Mouse (Mus musculus): ENCODE measurements around the gene Nf1. TPM values are rescaled to one million over a fixed set of nuclear protein-coding genes. Genes with fewer than 3 reads are reported as not detected.

Gene Nf1
- 19.2 and 20.1 TPM in 2 replicates for total RNA-seq (2014; rRNA removed; ENCODE audit: low replicate concordance)
- 2.6 and 3.5 TPM in 2 replicates for polyA plus RNA-seq (2015; fragmentation: Nextera tagmentation; extraction: Ambion mirVana)

DNA sequence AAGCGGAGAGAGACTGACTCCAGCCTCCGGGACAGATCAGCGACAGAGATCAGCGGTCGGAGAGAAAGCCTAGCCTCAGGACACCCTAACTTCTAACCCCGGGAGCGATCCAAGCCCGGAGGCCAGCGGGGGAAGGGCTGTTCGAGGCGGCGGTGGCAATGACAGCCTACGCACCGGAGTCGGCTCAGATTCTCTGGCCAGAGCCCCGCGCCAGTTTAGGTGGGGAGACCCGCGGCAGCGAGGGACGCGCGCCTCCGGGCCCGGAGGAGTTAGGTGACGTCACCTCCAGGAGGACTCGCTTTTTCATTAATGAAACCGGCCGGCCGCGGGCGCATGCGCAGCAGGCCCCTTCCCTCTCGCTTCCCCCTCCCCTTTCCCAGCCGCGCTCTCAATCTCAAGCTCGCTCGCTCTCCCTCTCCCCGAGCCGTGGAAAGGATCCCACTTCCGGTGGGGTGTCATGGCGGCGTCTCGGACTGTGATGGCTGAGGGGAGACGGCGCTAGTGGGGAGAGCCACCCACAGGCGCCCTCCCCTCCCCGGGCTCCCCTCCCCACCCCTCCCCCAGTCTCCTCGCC lies at the start of gene Nf1:
TSS of gene Nf1 (plus strand) at position 460 of the 574 bp plus-strand sequence.
- ATAC-seq (ENCODE audit: insufficient read depth, low read depth): peak; percentile 95
- DNase-seq (ENCODE audit: low spot score): peak; percentile 96
- H3K27ac ChIP-seq (ENCODE audit: low read depth): peak within 1 kb of the TSS; percentile 92
- TF ChIP-seq EP300 (IDR thresholded peaks at IDR 0.05; ENCODE audit: low read depth): no peak
- no peak for TF ChIP-seq CTCF (IDR thresholded peaks at IDR 0.05; ENCODE audit: low read depth)
- no peaks in the 10 kb centered on the region for H3K27me3 ChIP-seq (ENCODE audit: control insufficient read depth, insufficient read depth, low read length)
- H3K4me2 ChIP-seq (ENCODE audit: low read depth, low read length): peak within 1 kb of the TSS; percentile 89
- peaks cover 9% of the 10 kb centered on the region for H3K4me1 ChIP-seq (ENCODE audit: control insufficient read depth, insufficient read depth)
- peaks cover 4% of the 10 kb centered on the region; the same call in 1 of the 2 replicates for H3K36me3 ChIP-seq (replicated peaks; ENCODE audit: control insufficient read depth, insufficient read depth, low read length)
- peak within 1 kb of the TSS; percentile 99 for H3K4me3 ChIP-seq (ENCODE audit: low read depth, low read length)
- H3K9me3 ChIP-seq (replicated peaks; ENCODE audit: control insufficient read depth, low read length): no peaks in the 10 kb centered on the region
- WGBS: under 1% methylated on average over 43 of the region's 49 CpGs
- peak within 1 kb of the TSS; percentile 98 for H3K9ac ChIP-seq (replicated peaks; ENCODE audit: low read depth, low read length)

DNA sequence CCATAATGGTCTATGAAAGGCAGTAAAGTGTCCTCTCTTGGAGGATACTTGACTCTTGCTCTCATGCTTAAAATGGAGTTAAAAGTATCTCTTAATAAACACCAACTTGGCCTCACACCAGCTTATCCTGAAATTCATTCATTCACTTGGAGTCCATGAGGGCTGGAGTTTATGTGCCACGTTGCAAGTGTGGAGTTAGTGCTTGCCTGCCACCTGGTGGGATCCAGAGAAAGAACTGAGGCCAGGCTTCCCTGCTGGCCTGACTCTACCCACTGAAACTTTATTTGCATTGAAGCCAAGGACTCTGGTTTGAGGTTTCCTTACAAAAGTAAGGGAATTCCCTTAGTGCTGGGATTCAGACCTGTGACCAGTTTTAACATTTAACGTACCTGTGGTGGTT lies 49.0 kb upstream of the Nf1 start:
- TF ChIP-seq EP300 (IDR thresholded peaks at IDR 0.05; ENCODE audit: low read depth): no peak
- peak; percentile 86 for TF ChIP-seq CTCF (IDR thresholded peaks at IDR 0.05; ENCODE audit: low read depth)
- peak; percentile 74 for DNase-seq (ENCODE audit: low spot score)
- Histone ChIP-seq H3K4me2 (ENCODE audit: low read depth, low read length) (no peak overlapping the region), H3K9me3 (replicated peaks; ENCODE audit: control insufficient read depth, low read length) (no peaks in the 10 kb centered on the region), H3K4me3 (ENCODE audit: low read depth, low read length) (no peak overlapping the region), H3K9ac (replicated peaks; ENCODE audit: low read depth, low read length) (no peak overlapping the region), H3K36me3 (replicated peaks; ENCODE audit: control insufficient read depth, insufficient read depth, low read length) (no peaks in the 10 kb centered on the region), H3K27ac (ENCODE audit: low read depth) (no peak overlapping the region), H3K4me1 (ENCODE audit: control insufficient read depth, insufficient read depth) (peaks cover 20% of the 10 kb centered on the region), H3K27me3 (ENCODE audit: control insufficient read depth, insufficient read depth, low read length) (no peaks in the 10 kb centered on the region)
- WGBS: 42% methylated on average over 2 of the region's 2 CpGs
- peak; percentile 74; the same call in 1 of the 2 replicates for ATAC-seq (ENCODE audit: insufficient read depth, low read depth)

DNA sequence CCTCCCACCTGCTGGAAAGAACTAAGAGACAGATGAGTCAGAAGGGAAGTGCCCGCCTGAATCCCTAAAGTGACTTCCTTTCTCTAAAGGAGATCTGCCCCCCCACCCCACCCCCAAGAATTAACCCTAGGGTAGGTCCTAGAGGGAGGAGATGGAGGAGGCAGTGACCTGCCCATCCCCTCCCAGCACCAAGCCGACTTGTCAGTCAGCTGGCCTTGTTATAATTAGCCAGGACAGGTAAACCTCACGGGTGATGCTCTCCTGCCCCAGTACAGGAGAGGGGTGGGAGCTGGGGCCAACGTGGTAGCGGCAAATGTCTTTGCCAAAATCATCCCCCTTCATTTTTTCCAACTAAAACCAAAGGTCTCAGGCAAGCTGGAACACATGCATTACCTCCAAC lies 47.8 kb upstream of the Nf1 start:
- Histone ChIP-seq H3K4me1 (ENCODE audit: control insufficient read depth, insufficient read depth) (peaks cover 12% of the 10 kb centered on the region; the same call in 1 of the 2 replicates), H3K4me3 (ENCODE audit: low read depth, low read length) (no peak overlapping the region), H3K27me3 (ENCODE audit: control insufficient read depth, insufficient read depth, low read length) (no peaks in the 10 kb centered on the region), H3K36me3 (replicated peaks; ENCODE audit: control insufficient read depth, insufficient read depth, low read length) (no peaks in the 10 kb centered on the region), H3K27ac (ENCODE audit: low read depth) (no peak overlapping the region), H3K9ac (replicated peaks; ENCODE audit: low read depth, low read length) (no peak overlapping the region), H3K4me2 (ENCODE audit: low read depth, low read length) (no peak overlapping the region), H3K9me3 (replicated peaks; ENCODE audit: control insufficient read depth, low read length) (no peaks in the 10 kb centered on the region)
- DNase-seq (ENCODE audit: low spot score): no peak
- no peak for ATAC-seq (ENCODE audit: insufficient read depth, low read depth)
- TF ChIP-seq CTCF (IDR thresholded peaks at IDR 0.05; ENCODE audit: low read depth) (no peak), EP300 (IDR thresholded peaks at IDR 0.05; ENCODE audit: low read depth) (no peak)
- WGBS: 58% methylated on average over 5 of the region's 5 CpGs

DNA sequence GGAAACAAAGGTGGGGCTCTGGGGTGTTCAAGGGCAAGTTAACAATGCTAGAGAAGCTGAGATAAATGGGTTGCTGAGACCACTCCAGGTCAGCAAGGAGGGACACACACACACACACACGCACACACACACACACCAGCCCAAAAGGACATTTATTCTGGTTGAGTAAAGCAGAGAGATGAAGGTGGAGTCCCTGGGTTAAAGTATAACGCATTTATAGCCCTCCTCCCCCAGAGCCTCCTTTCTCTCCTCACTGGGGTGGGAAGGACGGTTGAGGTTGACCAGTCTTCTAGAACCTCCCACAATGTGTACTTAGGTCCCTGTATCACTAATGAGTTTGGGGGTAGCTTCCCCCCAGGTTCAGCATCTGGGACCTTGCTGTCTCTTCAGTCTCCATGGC lies 47.4 kb upstream of the Nf1 start:
- WGBS: 79% methylated on average over 3 of the region's 3 CpGs
- no peak overlapping the region for H3K27ac ChIP-seq (ENCODE audit: low read depth)
- H3K4me2 ChIP-seq (ENCODE audit: low read depth, low read length): no peak overlapping the region
- H3K27me3 ChIP-seq (ENCODE audit: control insufficient read depth, insufficient read depth, low read length): no peaks in the 10 kb centered on the region
- no peaks in the 10 kb centered on the region for H3K36me3 ChIP-seq (replicated peaks; ENCODE audit: control insufficient read depth, insufficient read depth, low read length)
- no peaks in the 10 kb centered on the region for H3K9me3 ChIP-seq (replicated peaks; ENCODE audit: control insufficient read depth, low read length)
- H3K4me1 ChIP-seq (ENCODE audit: control insufficient read depth, insufficient read depth): peaks cover 12% of the 10 kb centered on the region; the same call in 1 of the 2 replicates
- TF ChIP-seq EP300 (IDR thresholded peaks at IDR 0.05; ENCODE audit: low read depth) (no peak), CTCF (IDR thresholded peaks at IDR 0.05; ENCODE audit: low read depth) (no peak)
- ATAC-seq (ENCODE audit: insufficient read depth, low read depth) (no peak), DNase-seq (ENCODE audit: low spot score) (no peak)
- H3K4me3 ChIP-seq (ENCODE audit: low read depth, low read length): no peak overlapping the region
- no peak overlapping the region for H3K9ac ChIP-seq (replicated peaks; ENCODE audit: low read depth, low read length)

DNA sequence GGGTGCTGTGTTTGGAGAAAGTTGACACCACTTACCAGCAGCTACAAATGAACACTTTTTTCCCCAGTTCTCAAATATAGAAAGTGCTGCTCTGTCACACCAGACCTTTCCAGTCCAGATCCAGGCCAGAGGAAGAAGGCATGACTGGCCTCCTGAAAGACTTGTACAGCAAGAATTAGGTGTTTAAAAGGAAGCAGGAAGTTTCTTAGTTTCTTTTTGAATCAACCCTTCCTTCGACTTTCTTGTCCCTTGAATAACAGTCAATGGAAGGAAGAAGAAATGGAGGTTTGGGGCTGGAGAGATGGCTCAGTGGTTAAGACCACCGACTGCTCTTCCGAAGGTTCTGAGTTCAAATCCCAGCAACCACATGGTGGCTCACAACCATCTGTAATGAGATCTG lies 46.5 kb upstream of the Nf1 start:
- DNase-seq (ENCODE audit: low spot score): no peak
- H3K27ac ChIP-seq (ENCODE audit: low read depth): no peak overlapping the region
- H3K4me3 ChIP-seq (ENCODE audit: low read depth, low read length): no peak overlapping the region
- H3K36me3 ChIP-seq (replicated peaks; ENCODE audit: control insufficient read depth, insufficient read depth, low read length): no peaks in the 10 kb centered on the region
- WGBS: 87% methylated on average over 3 of the region's 3 CpGs
- no peaks in the 10 kb centered on the region for H3K27me3 ChIP-seq (ENCODE audit: control insufficient read depth, insufficient read depth, low read length)
- no peaks in the 10 kb centered on the region for H3K9me3 ChIP-seq (replicated peaks; ENCODE audit: control insufficient read depth, low read length)
- TF ChIP-seq CTCF (IDR thresholded peaks at IDR 0.05; ENCODE audit: low read depth) (no peak), EP300 (IDR thresholded peaks at IDR 0.05; ENCODE audit: low read depth) (no peak)
- no peak overlapping the region for H3K9ac ChIP-seq (replicated peaks; ENCODE audit: low read depth, low read length)
- no peak for ATAC-seq (ENCODE audit: insufficient read depth, low read depth)
- no peak overlapping the region for H3K4me2 ChIP-seq (ENCODE audit: low read depth, low read length)
- H3K4me1 ChIP-seq (ENCODE audit: control insufficient read depth, insufficient read depth): peaks cover 12% of the 10 kb centered on the region; the same call in 1 of the 2 replicates

DNA sequence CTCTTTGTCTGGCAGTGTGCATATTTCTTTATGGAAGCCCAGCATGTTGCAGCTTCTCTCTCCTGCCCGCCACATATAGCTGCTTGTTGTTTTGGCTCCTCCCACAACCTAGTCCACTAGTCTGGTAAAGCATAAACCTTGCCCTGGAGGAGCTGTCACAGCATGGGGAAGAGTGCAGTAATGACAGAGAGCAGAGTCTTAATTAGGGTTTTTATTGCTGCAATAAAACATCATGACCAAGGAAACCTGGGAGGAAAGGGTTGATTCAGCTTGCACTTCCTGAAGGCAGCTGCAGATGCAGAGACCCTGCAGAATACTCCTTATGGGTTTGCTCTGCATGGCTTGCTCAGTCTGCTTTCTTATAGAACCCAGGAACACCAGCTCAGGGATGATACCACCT lies 45.5 kb upstream of the Nf1 start:
- Histone ChIP-seq H3K4me2 (ENCODE audit: low read depth, low read length) (no peak overlapping the region), H3K4me1 (ENCODE audit: control insufficient read depth, insufficient read depth) (0 out of 2 replicates have a peak, but pooled peaks cover 7% of the 10 kb centered on the region), H3K36me3 (replicated peaks; ENCODE audit: control insufficient read depth, insufficient read depth, low read length) (no peaks in the 10 kb centered on the region), H3K27me3 (ENCODE audit: control insufficient read depth, insufficient read depth, low read length) (no peaks in the 10 kb centered on the region), H3K4me3 (ENCODE audit: low read depth, low read length) (no peak overlapping the region), H3K27ac (ENCODE audit: low read depth) (no peak overlapping the region), H3K9me3 (replicated peaks; ENCODE audit: control insufficient read depth, low read length) (no peaks in the 10 kb centered on the region), H3K9ac (replicated peaks; ENCODE audit: low read depth, low read length) (no peak overlapping the region)
- 52% methylated on average over 1 of the region's 1 CpGs for WGBS
- ATAC-seq (ENCODE audit: insufficient read depth, low read depth): no peak
- DNase-seq (ENCODE audit: low spot score): no peak
- TF ChIP-seq EP300 (IDR thresholded peaks at IDR 0.05; ENCODE audit: low read depth) (no peak), CTCF (IDR thresholded peaks at IDR 0.05; ENCODE audit: low read depth) (no peak)

Measured in heart, postnatal 0 days (tissue).